Mouse (Mus musculus): ENCODE measurements around the gene Cpa2. TPM values are rescaled to one million over a fixed set of nuclear protein-coding genes. Genes with fewer than 3 reads are reported as not detected.
A peak's percentile ranks its signal among the peaks of the same experiment; 100 is the strongest.

The Cpa2 gene
- polyA plus RNA-seq, 1 experiment from 2014 or later: 2.6 TPM

GRCm38 (mm10) chr6:30574945-30575344 is 33.6 kb downstream of the Cpa2 start:
- TF ChIP-seq CTCF (IDR thresholded peaks at IDR 0.05; ENCODE audit: low read depth) (no peak), EP300 (optimal IDR thresholded peaks at IDR 0.05) (no peak)
- Histone ChIP-seq H3K36me3 (ENCODE audit: control insufficient read depth, insufficient read depth, low read length) (no peaks in the 10 kb centered on the region), H3K27me3 (ENCODE audit: control insufficient read depth, insufficient read depth, low read length) (no peaks in the 10 kb centered on the region), H3K4me1 (replicated peaks; ENCODE audit: control insufficient read depth, insufficient read depth) (no peaks in the 10 kb centered on the region), H3K9ac (ENCODE audit: low read length) (no peak overlapping the region), H3K4me3 (ENCODE audit: low read depth, low read length) (no peak overlapping the region), H3K4me2 (replicated peaks; ENCODE audit: low read depth) (no peak overlapping the region), H3K27ac (replicated peaks) (no peak overlapping the region), H3K9me3 (ENCODE audit: control insufficient read depth, low read length) (no peaks in the 10 kb centered on the region)
- ATAC-seq (ENCODE audit: low FRiP score, low TSS enrichment) (no peak), DNase-seq (ENCODE audit: low spot score) (no peak)
- 67% methylated on average over 1 of the region's 1 CpGs for WGBS

GRCm38 (mm10) chr6:30576477-30577203 is 35.3 kb downstream of the Cpa2 start:
- H3K4me2 ChIP-seq (replicated peaks; ENCODE audit: low read depth): no peak overlapping the region
- no peaks in the 10 kb centered on the region for H3K27me3 ChIP-seq (ENCODE audit: control insufficient read depth, insufficient read depth, low read length)
- no peak overlapping the region for H3K9ac ChIP-seq (ENCODE audit: low read length)
- H3K27ac ChIP-seq (replicated peaks): peak overlapping the region; percentile 18; the same call in 1 of the 2 replicates
- TF ChIP-seq EP300 (optimal IDR thresholded peaks at IDR 0.05) (no peak), CTCF (IDR thresholded peaks at IDR 0.05; ENCODE audit: low read depth) (no peak)
- no peaks in the 10 kb centered on the region for H3K36me3 ChIP-seq (ENCODE audit: control insufficient read depth, insufficient read depth, low read length)
- WGBS: 49% methylated on average over 17 of the region's 17 CpGs
- DNase-seq (ENCODE audit: low spot score) (no peak), ATAC-seq (ENCODE audit: low FRiP score, low TSS enrichment) (no peak)
- no peaks in the 10 kb centered on the region for H3K9me3 ChIP-seq (ENCODE audit: control insufficient read depth, low read length)
- no peak overlapping the region for H3K4me3 ChIP-seq (ENCODE audit: low read depth, low read length)
- H3K4me1 ChIP-seq (replicated peaks; ENCODE audit: control insufficient read depth, insufficient read depth): no peaks in the 10 kb centered on the region

GRCm38 (mm10) chr6:30579961-30580840 is 38.8 kb downstream of the Cpa2 start:
- Histone ChIP-seq H3K4me1 (replicated peaks; ENCODE audit: control insufficient read depth, insufficient read depth) (no peaks in the 10 kb centered on the region), H3K4me2 (replicated peaks; ENCODE audit: low read depth) (no peak overlapping the region), H3K4me3 (ENCODE audit: low read depth, low read length) (no peak overlapping the region), H3K27ac (replicated peaks) (no peak overlapping the region), H3K27me3 (ENCODE audit: control insufficient read depth, insufficient read depth, low read length) (no peaks in the 10 kb centered on the region), H3K36me3 (ENCODE audit: control insufficient read depth, insufficient read depth, low read length) (no peaks in the 10 kb centered on the region), H3K9ac (ENCODE audit: low read length) (no peak overlapping the region), H3K9me3 (ENCODE audit: control insufficient read depth, low read length) (no peaks in the 10 kb centered on the region)
- WGBS: 73% methylated on average over 17 of the region's 17 CpGs
- no peak for DNase-seq (ENCODE audit: low spot score)
- TF ChIP-seq EP300 (optimal IDR thresholded peaks at IDR 0.05): no peak
- no peak for TF ChIP-seq CTCF (IDR thresholded peaks at IDR 0.05; ENCODE audit: low read depth)
- ATAC-seq (ENCODE audit: low FRiP score, low TSS enrichment): no peak

- Histone ChIP-seq H3K27ac (replicated peaks) (no peak overlapping the region), H3K4me1 (replicated peaks; ENCODE audit: control insufficient read depth, insufficient read depth) (no peaks in the 10 kb centered on the region), H3K27me3 (ENCODE audit: control insufficient read depth, insufficient read depth, low read length) (no peaks in the 10 kb centered on the region), H3K9ac (ENCODE audit: low read length) (no peak overlapping the region), H3K4me3 (ENCODE audit: low read depth, low read length) (no peak overlapping the region), H3K36me3 (ENCODE audit: control insufficient read depth, insufficient read depth, low read length) (no peaks in the 10 kb centered on the region), H3K4me2 (replicated peaks; ENCODE audit: low read depth) (no peak overlapping the region), H3K9me3 (ENCODE audit: control insufficient read depth, low read length) (no peaks in the 10 kb centered on the region)
- DNase-seq (ENCODE audit: low spot score): no peak
- TF ChIP-seq CTCF (IDR thresholded peaks at IDR 0.05; ENCODE audit: low read depth): no peak
- TF ChIP-seq EP300 (optimal IDR thresholded peaks at IDR 0.05): no peak
- whole genome bisulfite sequencing: 76% methylated on average over 8 of the region's 8 CpGs
- no peak for ATAC-seq (ENCODE audit: low FRiP score, low TSS enrichment)
Measured at GRCm38 (mm10) chr6:30580841-30581176, 39.4 kb downstream of the Cpa2 start.

- DNase-seq (ENCODE audit: low spot score): no peak
Measured at GRCm38 (mm10) chr6:30586886-30587442, 45.6 kb downstream of the Cpa2 start.

More at GRCm38 (mm10) chr6:30586886-30587442, 45.6 kb downstream of the Cpa2 start:
- H3K9ac ChIP-seq (ENCODE audit: low read length): no peak overlapping the region
- no peak overlapping the region for H3K27ac ChIP-seq (replicated peaks)
- no peaks in the 10 kb centered on the region for H3K9me3 ChIP-seq (ENCODE audit: control insufficient read depth, low read length)
- ATAC-seq (ENCODE audit: low FRiP score, low TSS enrichment): no peak
- H3K27me3 ChIP-seq (ENCODE audit: control insufficient read depth, insufficient read depth, low read length): no peaks in the 10 kb centered on the region
- no peaks in the 10 kb centered on the region for H3K36me3 ChIP-seq (ENCODE audit: control insufficient read depth, insufficient read depth, low read length)
- 83% methylated on average over 7 of the region's 7 CpGs for WGBS
- no peak overlapping the region for H3K4me3 ChIP-seq (ENCODE audit: low read depth, low read length)
- no peak overlapping the region for H3K4me2 ChIP-seq (replicated peaks; ENCODE audit: low read depth)
- TF ChIP-seq EP300 (optimal IDR thresholded peaks at IDR 0.05) (no peak), CTCF (IDR thresholded peaks at IDR 0.05; ENCODE audit: low read depth) (no peak)
- no peaks in the 10 kb centered on the region for H3K4me1 ChIP-seq (replicated peaks; ENCODE audit: control insufficient read depth, insufficient read depth)
